Mouse (Mus musculus) cerebellum, adult 9-10 months (tissue): Measurements from ENCODE around the gene Arhgef38.

Source experiments
- DNase-seq: peaks from one replicate; pipeline ENCODE4 v3.0.0; 2022

Gene Arhgef38

GRCm38 (mm10) chr3:133091121-133091663 is 143.6 kb downstream of the Arhgef38 start:
- no peak for DNase-seq

GRCm38 (mm10) chr3:133090247-133091120 is 144.3 kb downstream of the Arhgef38 start:
- no peak for DNase-seq

GRCm38 (mm10) chr3:133085858-133086257 is 148.9 kb downstream of the Arhgef38 start:
- peak; percentile 72 for DNase-seq

- no peak for DNase-seq
These were observed 152.0 kb downstream of the Arhgef38 start for GRCm38 (mm10) chr3:133082736-133083135.

GRCm38 (mm10) chr3:133075560-133075959 is 159.2 kb downstream of the Arhgef38 start:
- no peak for DNase-seq
